Mouse (Mus musculus): ENCODE measurements around the gene Krtap6-2. TPM values are rescaled to one million over a fixed set of nuclear protein-coding genes. Genes with fewer than 3 reads are reported as not detected.

The Krtap6-2 gene
- polyA plus RNA-seq (2012; rRNA removed): not detected in 2 replicates

DNA sequence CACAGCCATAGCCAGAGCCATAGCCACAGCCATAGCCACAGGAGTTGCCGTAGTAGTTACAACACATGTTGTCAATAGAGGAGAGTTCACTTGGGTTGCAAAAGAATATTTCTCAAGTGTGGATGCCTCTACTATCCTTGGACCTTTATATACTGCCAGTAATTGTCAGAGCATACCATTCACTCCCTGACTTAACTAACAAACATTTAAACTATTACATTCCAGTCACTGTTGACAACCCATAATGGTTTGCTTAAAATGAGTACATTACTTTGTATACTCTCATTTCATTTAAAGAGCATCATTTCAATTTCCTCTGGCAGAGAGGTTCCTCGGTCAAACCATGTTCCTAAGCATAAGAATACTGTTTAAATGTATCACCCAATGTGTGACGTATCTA lies at the start of gene Krtap6-2:
TSS of gene Krtap6-2 (minus strand) at position 101 of the 400 bp plus-strand sequence.
- TF ChIP-seq CTCF (IDR thresholded peaks at IDR 0.05; ENCODE audit: borderline replicate concordance, control insufficient read depth, extremely low read depth, insufficient read depth, low read length, poor library complexity) (no peak), POLR2A (IDR thresholded peaks at IDR 0.05; ENCODE audit: control insufficient read depth, extremely low read depth, insufficient read depth, low read length, poor library complexity) (no peak)
- H3K27me3 ChIP-seq (ENCODE audit: control insufficient read depth, insufficient read depth, low read length): no peaks in the 10 kb centered on the region
- 92% methylated on average over 3 of the region's 3 CpGs for WGBS
- no peak within 1 kb of the TSS for H3K27ac ChIP-seq (ENCODE audit: control insufficient read depth, insufficient read depth, low read length)
- no peaks in the 10 kb centered on the region for H3K36me3 ChIP-seq (ENCODE audit: control insufficient read depth, insufficient read depth, low read length)
- DNase-seq: no peak
- no peak within 1 kb of the TSS for H3K4me3 ChIP-seq (ENCODE audit: control insufficient read depth, insufficient read depth, low read length)
- no peaks in the 10 kb centered on the region for H3K4me1 ChIP-seq (replicated peaks; ENCODE audit: control insufficient read depth, insufficient read depth, low read length)

DNA sequence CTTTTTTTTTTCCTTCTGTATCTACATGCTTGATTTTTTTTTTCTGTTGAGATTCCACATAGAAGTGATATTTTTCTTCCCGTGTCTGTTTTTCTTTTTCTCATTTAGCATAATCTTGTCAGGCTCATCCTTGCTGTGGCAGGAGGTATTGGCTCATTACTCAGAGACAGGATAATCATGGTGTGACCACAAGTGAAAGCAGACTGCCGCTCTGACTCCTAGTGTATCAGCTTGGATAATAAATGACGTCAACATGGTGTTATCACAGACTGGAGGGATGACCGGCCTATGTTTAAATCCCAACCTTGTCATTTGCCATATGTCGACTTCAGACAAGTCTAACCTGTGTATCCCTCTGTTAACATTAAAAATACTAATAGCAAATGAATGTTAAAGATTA lies 41.3 kb upstream of the Krtap6-2 start:
- no peaks in the 10 kb centered on the region for H3K27me3 ChIP-seq (ENCODE audit: control insufficient read depth, insufficient read depth, low read length)
- 90% methylated on average over 5 of the region's 5 CpGs for WGBS
- DNase-seq: no peak

DNA sequence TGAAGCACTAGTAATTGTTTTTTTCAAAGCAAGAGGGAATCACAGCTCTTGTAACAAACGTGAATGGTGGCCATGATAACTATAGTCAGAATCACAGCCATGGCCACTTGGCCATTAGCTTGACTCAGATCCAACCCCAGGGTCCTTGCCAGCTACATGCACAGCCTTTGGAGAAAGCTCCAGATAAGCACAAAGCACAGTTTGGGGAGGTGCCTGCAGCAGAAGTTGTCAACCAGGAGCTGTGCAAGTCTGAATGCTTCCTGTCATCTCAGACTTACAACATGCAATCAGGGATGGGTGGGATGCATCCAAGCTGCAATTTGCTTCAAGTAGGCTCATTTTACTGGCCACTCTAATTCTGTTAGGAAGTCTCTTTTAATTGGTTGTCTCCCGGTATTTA lies 9.7 kb upstream of the Krtap6-2 start:
- Histone ChIP-seq H3K4me1 (replicated peaks; ENCODE audit: control insufficient read depth, insufficient read depth, low read length) (no peaks in the 10 kb centered on the region), H3K27me3 (ENCODE audit: control insufficient read depth, insufficient read depth, low read length) (no peaks in the 10 kb centered on the region), H3K4me3 (ENCODE audit: control insufficient read depth, insufficient read depth, low read length) (no peak overlapping the region), H3K27ac (ENCODE audit: control insufficient read depth, insufficient read depth, low read length) (no peak overlapping the region), H3K36me3 (ENCODE audit: control insufficient read depth, insufficient read depth, low read length) (no peaks in the 10 kb centered on the region)
- WGBS: 87% methylated on average over 2 of the region's 2 CpGs
- no peak for DNase-seq
- TF ChIP-seq CTCF (IDR thresholded peaks at IDR 0.05; ENCODE audit: borderline replicate concordance, control insufficient read depth, extremely low read depth, insufficient read depth, low read length, poor library complexity) (no peak), POLR2A (IDR thresholded peaks at IDR 0.05; ENCODE audit: control insufficient read depth, extremely low read depth, insufficient read depth, low read length, poor library complexity) (no peak)

More for the DNA sequence above, 41.3 kb upstream of the Krtap6-2 start:
- Histone ChIP-seq H3K4me3 (ENCODE audit: control insufficient read depth, insufficient read depth, low read length) (no peak overlapping the region), H3K4me1 (replicated peaks; ENCODE audit: control insufficient read depth, insufficient read depth, low read length) (no peaks in the 10 kb centered on the region), H3K36me3 (ENCODE audit: control insufficient read depth, insufficient read depth, low read length) (no peaks in the 10 kb centered on the region), H3K27ac (ENCODE audit: control insufficient read depth, insufficient read depth, low read length) (no peak overlapping the region)
- TF ChIP-seq CTCF (IDR thresholded peaks at IDR 0.05; ENCODE audit: borderline replicate concordance, control insufficient read depth, extremely low read depth, insufficient read depth, low read length, poor library complexity) (no peak), POLR2A (IDR thresholded peaks at IDR 0.05; ENCODE audit: control insufficient read depth, extremely low read depth, insufficient read depth, low read length, poor library complexity) (no peak)

DNA sequence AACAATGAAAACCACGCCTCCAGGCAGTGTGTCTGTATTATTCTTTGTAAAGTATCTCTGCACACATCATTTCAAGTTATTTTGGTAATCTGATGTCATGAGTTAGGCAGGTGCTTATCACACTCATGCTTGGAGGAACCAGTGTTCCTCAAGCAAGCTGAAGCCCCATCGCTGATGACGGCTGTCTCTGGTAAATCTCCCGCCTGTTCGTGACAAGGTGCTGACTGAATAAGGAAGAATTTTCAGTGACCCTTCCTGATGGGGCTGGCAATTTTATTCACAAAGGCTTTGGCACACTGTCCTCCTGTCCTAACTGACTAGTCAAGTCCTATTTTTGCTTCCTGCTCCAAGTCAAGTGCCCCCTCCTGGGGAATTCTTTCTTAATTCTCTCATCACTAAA lies 5.4 kb upstream of the Krtap6-2 start:
- Histone ChIP-seq H3K27ac (ENCODE audit: control insufficient read depth, insufficient read depth, low read length) (no peak overlapping the region), H3K4me3 (ENCODE audit: control insufficient read depth, insufficient read depth, low read length) (no peak overlapping the region), H3K36me3 (ENCODE audit: control insufficient read depth, insufficient read depth, low read length) (no peaks in the 10 kb centered on the region), H3K27me3 (ENCODE audit: control insufficient read depth, insufficient read depth, low read length) (no peaks in the 10 kb centered on the region), H3K4me1 (replicated peaks; ENCODE audit: control insufficient read depth, insufficient read depth, low read length) (no peaks in the 10 kb centered on the region)
- TF ChIP-seq CTCF (IDR thresholded peaks at IDR 0.05; ENCODE audit: borderline replicate concordance, control insufficient read depth, extremely low read depth, insufficient read depth, low read length, poor library complexity) (no peak), POLR2A (IDR thresholded peaks at IDR 0.05; ENCODE audit: control insufficient read depth, extremely low read depth, insufficient read depth, low read length, poor library complexity) (no peak)
- WGBS: 91% methylated on average over 5 of the region's 5 CpGs
- no peak for DNase-seq

DNA sequence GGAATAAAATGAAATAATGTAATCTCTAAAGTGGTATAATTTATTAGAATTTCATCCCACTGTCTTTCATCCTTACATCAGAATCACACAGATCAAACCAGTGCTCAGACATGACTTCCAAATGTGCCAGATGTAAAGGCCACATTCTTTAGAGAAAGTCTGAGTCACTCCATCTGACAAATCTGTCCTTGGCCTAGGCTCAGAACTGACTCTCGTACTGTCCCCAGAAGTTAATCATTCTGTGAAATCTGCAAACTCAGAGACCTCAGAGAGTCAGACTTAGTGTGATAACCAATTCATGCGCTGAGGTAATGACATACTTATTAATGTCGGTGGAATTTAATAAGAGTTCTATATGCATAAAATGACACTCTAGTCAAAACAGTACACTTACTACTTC lies 3.6 kb downstream of the Krtap6-2 start:
- Histone ChIP-seq H3K27ac (ENCODE audit: control insufficient read depth, insufficient read depth, low read length) (no peak overlapping the region), H3K4me3 (ENCODE audit: control insufficient read depth, insufficient read depth, low read length) (no peak overlapping the region), H3K36me3 (ENCODE audit: control insufficient read depth, insufficient read depth, low read length) (no peaks in the 10 kb centered on the region), H3K27me3 (ENCODE audit: control insufficient read depth, insufficient read depth, low read length) (no peaks in the 10 kb centered on the region), H3K4me1 (replicated peaks; ENCODE audit: control insufficient read depth, insufficient read depth, low read length) (no peaks in the 10 kb centered on the region)
- WGBS: 89% methylated on average over 3 of the region's 3 CpGs
- TF ChIP-seq CTCF (IDR thresholded peaks at IDR 0.05; ENCODE audit: borderline replicate concordance, control insufficient read depth, extremely low read depth, insufficient read depth, low read length, poor library complexity) (no peak), POLR2A (IDR thresholded peaks at IDR 0.05; ENCODE audit: control insufficient read depth, extremely low read depth, insufficient read depth, low read length, poor library complexity) (no peak)
- no peak for DNase-seq

DNA sequence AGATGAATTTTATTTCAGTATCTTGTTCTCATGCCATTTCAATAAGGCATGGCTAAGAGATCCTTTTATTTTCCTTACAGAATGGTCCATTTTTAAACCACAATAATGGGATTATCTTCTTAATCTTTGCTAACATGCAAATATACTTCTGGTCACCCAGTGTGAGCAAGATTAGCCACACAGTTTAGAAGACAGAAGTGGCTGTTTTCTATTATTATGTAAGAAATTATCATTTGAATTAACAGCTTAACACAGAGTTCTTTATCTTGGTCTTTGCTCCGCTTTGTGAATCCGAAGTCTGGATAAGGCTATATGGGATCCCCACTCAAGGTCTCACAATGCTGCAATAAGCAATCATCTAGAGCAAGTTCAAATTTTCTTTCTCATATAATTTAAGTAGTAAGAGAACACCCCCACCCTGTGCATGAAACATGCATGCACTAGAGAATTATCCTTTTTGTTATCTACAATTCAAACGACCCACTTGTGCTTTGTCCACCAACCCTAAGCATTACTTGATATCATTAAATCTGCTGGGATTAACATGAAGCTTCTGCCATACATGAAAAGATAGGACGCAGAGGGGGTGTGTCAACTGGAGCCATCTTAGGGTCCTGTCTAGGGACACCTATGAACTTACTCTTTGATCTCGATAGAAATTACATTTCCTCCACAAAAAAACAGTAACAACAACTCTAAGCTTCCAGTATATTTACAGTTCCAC lies 9.4 kb downstream of the Krtap6-2 start:
- 83% methylated on average over 5 of the region's 5 CpGs for WGBS
- DNase-seq: no peak
- H3K36me3 ChIP-seq (ENCODE audit: control insufficient read depth, insufficient read depth, low read length): no peaks in the 10 kb centered on the region
- H3K4me1 ChIP-seq (replicated peaks; ENCODE audit: control insufficient read depth, insufficient read depth, low read length): no peaks in the 10 kb centered on the region
- TF ChIP-seq POLR2A (IDR thresholded peaks at IDR 0.05; ENCODE audit: control insufficient read depth, extremely low read depth, insufficient read depth, low read length, poor library complexity) (no peak), CTCF (IDR thresholded peaks at IDR 0.05; ENCODE audit: borderline replicate concordance, control insufficient read depth, extremely low read depth, insufficient read depth, low read length, poor library complexity) (no peak)
- H3K27me3 ChIP-seq (ENCODE audit: control insufficient read depth, insufficient read depth, low read length): no peaks in the 10 kb centered on the region
- H3K4me3 ChIP-seq (ENCODE audit: control insufficient read depth, insufficient read depth, low read length): no peak overlapping the region
- no peak overlapping the region for H3K27ac ChIP-seq (ENCODE audit: control insufficient read depth, insufficient read depth, low read length)

Data from thymus, adult 2 months (tissue).